Mouse (Mus musculus) layer of hippocampus, postnatal 14 days (tissue): ENCODE data around the gene Cacnb3. TPM values are rescaled to one million over a fixed set of nuclear protein-coding genes. Genes with fewer than 3 reads are reported as not detected.

Experiments used
- DNase-seq, 2 experiments: peaks; one replicate each; pipeline ENCODE4 v3.0.0; 2021 to 2022; ENCODE audit warnings: low spot score in 2 of 2, mixed read lengths in 1 of 2
- total RNA-seq, 2 experiments: library from RNA; stranded (reverse); gene quantifications; 2 replicates each; pipeline ENCODE4 v1.2.3; 2021

The Cacnb3 gene
- total RNA-seq, 2 experiments from 2014 or later = 159 to 168 TPM

GRCm38 (mm10) chr15:98674994-98675545 is 44.4 kb downstream of the Cacnb3 start:
- DNase-seq = no peak

DNA sequence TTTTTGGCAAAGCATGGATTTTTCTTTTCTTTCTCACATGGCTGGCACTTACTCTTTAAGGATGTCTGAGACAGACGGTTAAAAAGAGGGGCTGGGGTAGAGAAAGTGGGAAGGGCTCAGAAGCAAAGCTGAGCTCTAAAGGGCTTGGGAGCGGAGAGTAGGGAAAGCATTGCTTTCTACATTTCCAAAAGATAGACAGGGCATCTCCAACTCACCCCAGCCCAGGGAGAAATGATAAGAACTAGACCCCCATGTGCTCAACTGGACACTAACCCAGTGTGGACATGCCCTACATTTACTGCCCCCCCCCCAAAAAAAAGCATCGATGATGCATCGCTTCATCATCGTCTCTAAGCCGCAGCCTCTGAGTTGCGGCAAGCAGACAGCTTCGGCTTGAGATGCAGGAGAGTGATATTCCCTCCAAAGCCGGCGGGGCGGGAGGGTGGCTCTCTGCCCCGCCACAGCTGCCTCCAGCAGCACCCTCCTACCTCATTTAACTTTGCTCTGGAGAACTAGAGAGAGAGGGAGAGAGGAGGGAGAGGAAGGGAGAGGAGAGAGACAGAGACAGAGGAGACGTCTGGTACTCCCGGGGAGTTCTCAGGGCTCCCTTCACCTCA is 45.1 kb downstream of the Cacnb3 start:
- no peak for DNase-seq

- no peak for DNase-seq
Observed at GRCm38 (mm10) chr15:98676471-98676870, 45.8 kb downstream of the Cacnb3 start.

- DNase-seq = peak; percentile 78 to 92
Observed at GRCm38 (mm10) chr15:98676940-98677728, 46.5 kb downstream of the Cacnb3 start, which contains the start of gene Rnd1. Gene Rnd1 (minus strand): TSS chr15:98677461.

DNA sequence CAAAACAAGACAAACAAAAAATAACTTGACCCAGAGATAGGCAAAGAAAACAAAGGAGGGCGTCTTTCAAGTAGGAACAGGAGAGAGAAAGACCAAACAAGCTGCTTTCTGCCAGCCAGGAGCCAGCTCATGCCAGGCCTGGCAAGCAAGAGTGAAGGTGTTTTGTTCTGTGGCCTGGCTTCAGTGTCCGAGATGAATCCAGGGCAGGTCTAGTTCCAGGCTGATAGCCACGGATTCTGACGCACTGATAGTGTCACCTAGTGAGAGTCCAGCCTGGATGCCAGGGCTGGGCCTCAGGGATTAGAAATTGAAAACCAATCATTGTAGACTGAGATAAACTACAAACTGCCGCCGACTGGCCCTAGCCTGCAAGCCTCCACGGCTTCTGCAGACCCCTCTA is 47.3 kb downstream of the Cacnb3 start:
- DNase-seq = no peak

DNA sequence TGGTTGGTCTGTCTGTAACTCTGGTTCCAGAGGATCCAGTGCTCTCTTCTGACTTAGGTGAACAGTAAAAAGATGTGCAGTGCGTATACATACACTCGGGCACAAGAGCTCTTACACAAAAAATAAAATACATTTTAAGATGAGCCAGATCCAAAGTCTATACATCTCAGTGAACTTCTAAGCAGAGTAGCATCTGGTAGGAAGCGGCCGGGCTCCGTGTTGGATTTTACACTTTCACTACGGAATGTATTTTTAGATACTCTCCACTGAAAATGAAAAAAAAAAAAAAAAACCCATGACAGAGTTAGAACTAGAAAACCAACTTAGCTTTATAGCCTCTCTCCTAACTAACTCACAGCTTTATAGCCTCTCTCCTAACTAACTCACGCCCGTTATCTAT is 50.0 kb downstream of the Cacnb3 start:
- DNase-seq = no peak

GRCm38 (mm10) chr15:98681633-98682032 is 51.0 kb downstream of the Cacnb3 start:
- no peak for DNase-seq

DNA sequence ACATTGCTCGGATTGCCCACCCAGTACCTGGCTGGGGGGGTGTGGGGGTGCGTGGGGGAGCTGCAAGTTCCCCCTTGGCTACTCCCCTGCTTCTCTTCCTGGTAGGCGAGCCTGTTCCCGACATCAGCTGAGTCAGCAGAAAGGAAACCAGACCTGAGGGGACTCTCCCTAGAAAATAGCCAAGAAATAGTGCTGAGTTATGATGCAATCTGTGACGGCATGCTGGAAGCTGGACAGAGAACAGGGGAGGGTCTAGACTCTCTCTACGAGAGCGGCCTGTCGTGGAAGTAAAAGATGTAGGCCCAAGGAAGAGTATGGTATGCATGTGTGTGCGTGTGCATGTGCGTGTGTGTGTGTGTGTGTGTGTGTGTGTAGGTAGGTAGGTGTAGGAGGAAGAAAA is 52.5 kb downstream of the Cacnb3 start:
- DNase-seq = no peak

- DNase-seq = no peak
Observed at GRCm38 (mm10) chr15:98683746-98684145, 53.1 kb downstream of the Cacnb3 start.

- no peak for DNase-seq
Observed at GRCm38 (mm10) chr15:98685926-98686325, 55.3 kb downstream of the Cacnb3 start.

GRCm38 (mm10) chr15:98689682-98690081 is 59.0 kb downstream of the Cacnb3 start:
- DNase-seq = no peak

GRCm38 (mm10) chr15:98691486-98692147 is 61.0 kb downstream of the Cacnb3 start:
- DNase-seq = no peak

GRCm38 (mm10) chr15:98692171-98692715 is 61.6 kb downstream of the Cacnb3 start:
- no peak for DNase-seq

Other genes with a start within 250 kb of the Cacnb3 start
- not detected for gene Olfr283, start 249.9 kb upstream of the Cacnb3 start, total RNA-seq
- not detected for gene Olfr282, start 199.6 kb upstream of the Cacnb3 start, total RNA-seq
- not detected for gene Olfr281, start 178.3 kb upstream of the Cacnb3 start, total RNA-seq
- not detected for gene OR5BS1P, start 160.9 kb upstream of the Cacnb3 start, total RNA-seq
- not detected for gene Lalba, start 148.1 kb upstream of the Cacnb3 start, total RNA-seq
- gene Olfr279, start 138.4 kb upstream of the Cacnb3 start, total RNA-seq = under 1 TPM; 0.21 to 0.37 TPM
- gene Kansl2, start 96.6 kb upstream of the Cacnb3 start, total RNA-seq = 10 to 100 TPM; 65.5 to 65.8 TPM
- 10 to 100 TPM; 43.9 to 44.7 TPM for gene Ccnt1, start 59.9 kb upstream of the Cacnb3 start, total RNA-seq
- gene 4930415O20Rik, start 59.8 kb upstream of the Cacnb3 start, total RNA-seq = not detected
- 10 to 100 TPM; 45.1 to 45.3 TPM for gene Adcy6, start 20.8 kb upstream of the Cacnb3 start, total RNA-seq
- gene Ddx23, start 32.1 kb downstream of the Cacnb3 start, total RNA-seq = 10 to 100 TPM; 60.3 to 70.2 TPM
- 10 to 100 TPM; 18.8 to 21.5 TPM for gene Rnd1, start 46.6 kb downstream of the Cacnb3 start, total RNA-seq
- 10 to 100 TPM in 1 of 2 experiments, 1 to 10 TPM in 1; 8.9 to 10.1 TPM for gene Ccdc65, start 77.4 kb downstream of the Cacnb3 start, total RNA-seq
- 1 to 10 TPM; 1.3 to 2.7 TPM for gene Fkbp11, start 97.4 kb downstream of the Cacnb3 start, total RNA-seq
- gene Arf3, start 132.4 kb downstream of the Cacnb3 start, total RNA-seq = 100 to 1,000 TPM; 791 to 794 TPM
- under 1 TPM; 0.41 to 0.48 TPM for gene Wnt10b, start 147.3 kb downstream of the Cacnb3 start, total RNA-seq
- not detected for gene Wnt1, start 159.0 kb downstream of the Cacnb3 start, total RNA-seq
- 100 to 1,000 TPM; 747 to 793 TPM for gene Ddn, start 178.7 kb downstream of the Cacnb3 start, total RNA-seq
- gene Prkag1, start 200.7 kb downstream of the Cacnb3 start, total RNA-seq = 10 to 100 TPM; 44.5 to 46.2 TPM
- 10 to 100 TPM; 71.7 to 83.1 TPM for gene Kmt2d, start 240.4 kb downstream of the Cacnb3 start, total RNA-seq